Mouse (Mus musculus) thymus, postnatal 25 days (tissue): ENCODE measurements at regions not wholly inside any gene's neighbourhood (a gene's known extent, or its start where the extent isn't known, plus 50 kb on each side); places are given as distances from the start of the nearest gene placed in this dataset.

Experiments used
- DNase-seq: peaks from one replicate; pipeline ENCODE4 v3.0.0; 2022

DNA sequence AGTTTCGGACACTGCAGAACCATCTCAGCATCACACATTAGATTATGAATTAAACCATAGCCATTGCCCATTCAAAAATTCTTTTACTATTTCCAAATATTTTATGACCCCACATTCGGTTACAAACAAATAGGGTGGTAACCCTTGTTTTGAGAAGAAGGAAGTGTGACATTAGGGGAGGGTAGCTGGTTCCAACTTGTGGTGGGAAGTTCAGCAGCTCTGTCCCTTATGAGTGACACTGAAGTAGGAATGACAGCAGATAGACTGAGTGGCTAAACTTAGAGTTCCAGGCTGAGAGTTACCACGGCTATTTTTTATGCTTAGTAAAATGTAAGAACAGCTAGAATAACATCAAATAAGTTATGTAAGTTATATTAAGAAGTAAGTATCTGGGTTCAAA lies 257.1 kb upstream of the Pkn2 start:
- no peak for DNase-seq

- no peak for DNase-seq
Measured at GRCm38 (mm10) chr3:143134528-143134927, 252.7 kb upstream of the Pkn2 start.

- DNase-seq, result no peak
Measured at GRCm38 (mm10) chr3:143107733-143108291, 226.0 kb upstream of the Pkn2 start.

DNA sequence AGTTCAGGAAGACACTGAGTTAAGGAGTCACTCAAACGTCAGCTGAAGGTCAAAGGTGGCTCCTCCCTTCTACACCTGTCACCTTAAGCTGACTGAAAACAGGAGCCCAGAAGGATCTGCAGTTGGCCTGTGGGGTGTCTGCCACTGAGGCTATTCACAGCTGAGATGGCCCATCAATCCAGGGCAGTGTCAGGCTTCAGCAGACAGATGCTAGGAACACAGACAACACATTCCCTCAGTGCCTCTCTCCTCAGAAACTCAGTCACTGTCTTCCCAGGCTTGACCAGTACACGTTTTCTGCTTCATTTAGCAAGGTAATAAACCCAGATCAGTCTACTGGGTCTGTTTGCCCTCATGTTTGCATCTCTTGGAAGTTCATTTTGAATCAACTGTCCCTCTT lies 222.9 kb upstream of the Pkn2 start:
- DNase-seq, result no peak

DNA sequence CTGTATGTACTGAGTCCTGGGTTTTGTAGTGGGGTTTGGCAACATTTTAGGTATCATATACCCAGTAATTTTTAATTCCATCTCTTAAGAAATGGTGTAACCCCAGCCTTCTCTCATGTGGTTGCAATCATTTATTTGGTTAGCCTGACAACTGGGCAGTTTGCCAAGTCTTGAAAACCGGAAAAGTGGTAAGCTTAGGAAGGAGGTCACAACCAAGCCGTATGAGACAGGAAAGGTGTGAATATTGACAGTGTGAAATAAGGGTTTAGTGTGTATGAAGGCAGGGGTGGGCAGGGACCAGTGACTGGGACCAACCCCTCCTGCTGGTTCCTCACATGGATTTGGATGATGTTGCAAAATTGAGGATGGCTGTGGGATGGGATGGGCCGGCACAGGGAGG lies 221.5 kb upstream of the Pkn2 start:
- DNase-seq, result no peak

DNA sequence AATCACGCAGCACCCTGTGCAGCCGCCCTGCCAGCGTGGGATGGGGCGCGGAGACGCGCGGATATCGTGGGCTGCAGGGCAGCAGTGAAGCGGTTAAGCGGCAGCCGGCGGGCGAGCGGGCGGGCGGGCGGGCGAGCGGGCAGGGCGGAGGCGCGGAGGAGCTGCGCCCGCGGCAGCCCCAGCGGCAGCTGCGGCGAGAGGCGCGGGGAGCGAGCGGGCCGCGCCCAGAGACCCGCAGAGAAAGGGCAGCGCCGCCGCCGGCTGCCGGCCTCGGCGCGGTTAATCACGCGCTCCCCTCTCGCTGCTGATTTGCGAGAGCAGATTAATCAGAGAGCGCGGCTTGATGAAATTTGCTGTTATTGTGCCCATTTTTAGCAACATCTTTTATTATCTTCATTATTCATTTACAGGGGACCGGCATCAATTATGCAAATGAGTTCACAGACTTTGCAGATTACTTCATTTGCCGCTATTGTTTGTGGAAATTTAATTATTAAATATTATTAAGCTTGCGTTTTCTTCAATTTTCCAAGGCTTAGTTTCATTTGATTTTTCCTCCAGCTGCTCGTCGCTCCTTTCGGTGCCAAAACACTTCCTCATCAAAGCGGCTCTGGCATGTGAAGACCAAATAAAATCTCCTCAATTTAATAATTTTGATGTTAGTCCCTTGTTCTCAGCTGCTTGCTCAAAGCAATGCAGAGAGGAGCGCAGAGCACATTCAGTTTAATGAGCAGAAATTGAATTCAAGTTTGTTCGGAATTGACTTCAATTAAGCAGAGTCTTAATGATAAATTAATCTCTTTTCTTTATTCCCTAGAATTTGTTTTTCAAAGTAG lies 219.2 kb upstream of the Pkn2 start:
- no peak for DNase-seq

DNA sequence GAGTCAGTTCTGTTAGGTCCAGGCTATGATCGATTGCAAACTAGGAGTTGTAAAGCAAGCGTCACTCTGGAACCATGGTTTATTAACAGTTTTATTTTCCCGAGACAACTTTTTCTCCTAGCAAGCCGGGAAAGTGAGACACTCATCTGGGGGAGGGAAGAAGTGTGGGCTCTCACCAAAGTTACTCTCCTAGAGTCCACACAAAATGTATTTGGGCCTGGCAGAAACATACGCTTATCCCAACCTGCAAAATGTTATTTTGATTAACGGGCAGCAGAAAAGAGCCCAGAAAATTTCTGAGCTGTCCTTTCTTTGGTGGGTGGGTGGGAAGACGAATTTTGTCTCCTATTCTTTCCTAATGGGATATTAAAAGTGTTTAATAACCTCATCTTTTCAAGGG lies 218.4 kb upstream of the Pkn2 start:
- DNase-seq, result no peak

GRCm38 (mm10) chr3:143092206-143092605 lies 210.4 kb upstream of the Pkn2 start:
- DNase-seq, result no peak

GRCm38 (mm10) chr3:143090886-143091285 lies 209.1 kb upstream of the Pkn2 start:
- no peak for DNase-seq

DNA sequence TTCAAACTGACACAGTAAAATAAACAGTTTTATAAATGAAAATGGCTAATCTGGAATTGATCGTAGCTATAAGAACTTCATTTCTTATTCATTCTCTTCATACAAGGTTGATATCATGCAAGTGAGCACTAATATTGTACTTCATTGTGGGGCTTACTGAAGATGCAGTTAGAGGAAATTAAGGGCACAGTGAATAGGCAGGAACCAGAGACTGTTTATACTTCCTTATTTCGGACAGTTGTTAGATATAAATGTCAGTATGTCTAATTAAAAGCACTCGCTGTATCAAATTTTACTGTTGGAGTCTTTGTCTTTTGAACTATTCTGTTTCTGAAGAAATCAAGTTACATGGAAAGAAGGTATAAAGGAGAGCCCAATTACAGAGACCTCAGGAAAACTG lies 208.5 kb upstream of the Pkn2 start:
- DNase-seq, result no peak

- DNase-seq, result no peak
Measured at GRCm38 (mm10) chr3:143087786-143088185, 206.0 kb upstream of the Pkn2 start.

GRCm38 (mm10) chr3:143078310-143078709 lies 196.5 kb upstream of the Pkn2 start:
- DNase-seq, result no peak

DNA sequence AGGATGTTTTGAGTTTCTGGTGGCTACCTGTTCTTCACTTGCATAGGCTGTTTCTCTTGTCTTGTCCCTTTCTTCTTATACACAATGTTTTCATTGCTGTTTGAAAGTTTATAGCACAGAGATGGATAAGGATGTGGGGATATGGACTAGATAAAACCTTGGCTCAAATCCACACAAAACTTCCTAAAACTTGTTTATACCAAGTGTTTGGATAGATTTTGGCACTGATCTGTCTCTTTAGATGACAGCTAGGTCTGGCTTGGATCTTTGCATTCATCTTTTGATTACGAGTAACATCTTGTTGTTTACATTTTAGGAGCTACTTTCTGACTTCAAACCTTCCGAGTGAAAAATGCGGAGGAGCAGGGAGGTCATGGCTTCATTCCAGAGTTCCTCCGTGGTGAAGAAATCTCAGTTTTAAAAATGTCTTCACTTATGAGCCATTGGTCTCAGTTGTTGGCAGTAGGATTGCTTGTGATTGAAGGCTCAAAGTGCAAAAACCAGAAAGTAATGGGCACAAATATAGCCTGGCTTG lies 190.1 kb upstream of the Pkn2 start:
- DNase-seq, result no peak

GRCm38 (mm10) chr3:143054858-143055257 lies 173.1 kb upstream of the Pkn2 start:
- no peak for DNase-seq

DNA sequence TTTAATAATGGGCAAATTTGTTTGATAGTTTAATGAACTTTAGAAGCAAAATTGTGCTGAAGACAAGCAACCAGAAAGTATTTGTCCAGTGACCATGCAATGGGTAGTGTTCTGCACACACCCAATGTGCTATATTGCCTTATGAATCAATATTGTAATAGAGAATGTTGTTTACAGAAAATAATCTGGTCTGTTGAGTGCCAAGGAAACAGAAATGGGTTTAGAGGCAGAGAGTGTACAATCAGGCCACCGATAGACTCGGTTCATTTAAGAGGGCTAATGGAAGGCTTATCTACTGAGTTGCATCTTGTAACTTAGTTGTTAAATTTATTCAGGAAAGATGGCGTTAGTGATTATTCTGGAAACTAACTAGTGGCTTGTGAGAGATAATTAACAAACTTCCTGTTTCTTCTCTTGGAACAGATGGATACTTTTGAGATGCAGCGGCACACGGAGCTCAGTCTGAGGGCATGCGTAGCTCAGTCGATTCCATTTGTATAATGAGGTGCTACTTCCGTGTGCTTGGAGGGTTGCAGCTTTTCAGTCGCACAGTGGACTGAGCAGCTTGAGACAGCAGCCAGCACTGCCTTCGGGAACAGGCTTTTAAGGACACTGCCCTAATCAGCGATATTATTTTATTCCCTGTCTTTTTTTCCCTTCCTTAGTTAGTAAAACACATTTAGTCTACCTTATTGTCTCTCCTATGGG lies 171.6 kb upstream of the Pkn2 start:
- no peak for DNase-seq

DNA sequence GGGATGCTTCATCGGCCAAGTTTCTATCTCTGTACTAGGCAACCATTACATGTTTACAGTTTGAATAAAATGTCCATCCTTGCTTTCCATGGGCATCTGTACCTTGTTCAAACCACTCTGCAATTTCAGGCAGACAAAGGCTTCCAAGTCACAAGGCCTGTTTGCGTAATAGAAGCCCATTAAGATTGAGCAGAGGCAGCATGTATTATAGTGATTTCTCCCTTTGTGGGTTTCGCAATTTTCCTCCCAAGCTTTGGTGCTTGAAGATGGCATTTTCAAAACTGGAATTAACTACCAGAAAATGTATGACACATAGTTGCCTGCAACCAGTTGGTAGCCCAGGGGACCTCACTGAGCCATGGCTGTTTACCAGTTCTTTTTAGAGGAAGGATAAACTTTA lies 158.9 kb upstream of the Pkn2 start:
- no peak for DNase-seq

DNA sequence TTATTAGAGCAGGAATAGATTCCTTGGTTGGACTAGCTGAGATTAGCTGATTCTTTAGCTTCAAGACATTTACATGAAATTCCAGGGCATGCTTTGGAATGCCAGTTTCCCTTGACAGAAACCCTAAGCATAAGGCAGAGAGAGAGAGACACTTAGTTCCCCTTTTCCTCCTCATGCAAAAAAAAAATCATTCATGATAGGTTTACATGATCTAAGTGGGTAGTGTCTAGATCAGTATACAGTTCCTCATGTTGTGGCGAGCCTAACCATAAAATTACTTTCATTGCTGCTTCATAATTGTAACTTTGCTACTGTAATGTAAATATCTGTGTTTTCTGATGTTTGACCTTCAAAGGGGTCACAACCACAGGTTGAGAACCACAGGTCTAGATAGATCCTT lies 154.3 kb upstream of the Pkn2 start:
- DNase-seq, result no peak

DNA sequence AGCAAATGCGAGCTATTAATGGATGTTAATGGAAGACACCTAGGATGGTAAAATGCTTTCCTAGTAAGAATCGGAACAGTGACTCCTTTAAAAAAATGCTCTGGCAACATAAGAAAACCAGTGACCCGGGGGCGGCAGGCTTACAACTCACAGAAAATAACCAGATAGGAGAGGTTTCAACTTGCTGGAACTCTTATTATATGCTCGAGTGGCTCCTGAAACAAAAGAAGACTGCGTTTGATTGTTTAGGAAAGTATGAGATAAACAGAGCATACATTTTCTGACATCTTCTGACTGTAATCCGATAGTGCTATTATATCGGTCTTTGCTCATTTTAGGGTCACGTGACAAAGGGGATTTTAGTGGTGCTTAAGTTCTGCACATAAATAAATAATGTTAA lies 152.8 kb upstream of the Pkn2 start:
- no peak for DNase-seq

DNA sequence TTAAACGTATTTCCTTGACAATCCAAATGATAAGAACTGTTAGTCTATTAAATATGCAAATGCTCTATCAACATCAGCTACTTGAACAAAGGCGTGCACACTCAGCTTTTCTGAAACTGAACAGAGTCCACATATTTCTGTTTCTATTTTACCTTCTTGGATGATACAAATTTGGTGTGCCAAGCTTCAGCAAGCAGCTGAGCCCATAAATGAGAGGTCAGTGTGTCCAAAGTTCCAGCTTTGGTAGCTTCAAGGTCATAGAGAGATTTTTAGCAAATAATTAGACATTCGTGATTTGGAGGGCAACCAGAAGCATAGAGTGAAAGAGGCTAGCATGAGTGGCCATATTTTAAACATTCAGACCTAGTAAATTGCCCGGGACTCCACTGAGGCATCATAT lies 140.7 kb upstream of the Pkn2 start:
- DNase-seq, result no peak

DNA sequence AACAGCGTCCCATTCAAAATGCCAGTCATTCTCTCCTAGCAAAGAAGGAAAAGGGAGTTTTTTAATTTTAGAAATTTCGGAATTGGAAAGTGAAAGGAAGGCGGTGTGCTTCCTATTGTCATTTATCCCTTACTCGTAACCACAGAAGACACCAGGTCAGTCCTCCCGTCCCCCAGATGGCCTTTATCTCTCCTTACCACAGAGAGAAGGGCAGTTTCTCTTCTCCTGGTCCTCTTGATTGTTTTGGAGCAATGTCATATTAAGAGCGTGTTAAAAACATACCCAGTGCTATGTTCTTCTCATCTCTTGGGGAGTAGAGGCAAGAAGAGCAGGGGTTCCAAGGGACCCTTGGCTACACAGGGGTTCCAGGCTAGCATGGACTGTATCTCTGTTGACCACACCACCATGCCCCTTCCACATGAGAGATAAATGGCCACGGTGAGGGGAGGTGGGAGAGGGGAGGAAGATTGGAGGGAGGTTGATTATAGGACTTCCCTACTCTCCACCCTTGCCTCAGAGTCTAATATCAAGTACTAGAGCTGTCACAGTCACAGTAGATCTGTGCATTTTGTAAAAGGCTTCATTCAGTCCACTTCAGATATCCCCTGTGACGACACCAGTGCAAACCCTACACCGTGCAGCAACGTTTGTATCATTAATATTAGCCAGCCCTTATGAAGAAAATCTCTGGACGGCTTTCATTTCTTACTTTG lies 139.5 kb upstream of the Pkn2 start:
- no peak for DNase-seq

DNA sequence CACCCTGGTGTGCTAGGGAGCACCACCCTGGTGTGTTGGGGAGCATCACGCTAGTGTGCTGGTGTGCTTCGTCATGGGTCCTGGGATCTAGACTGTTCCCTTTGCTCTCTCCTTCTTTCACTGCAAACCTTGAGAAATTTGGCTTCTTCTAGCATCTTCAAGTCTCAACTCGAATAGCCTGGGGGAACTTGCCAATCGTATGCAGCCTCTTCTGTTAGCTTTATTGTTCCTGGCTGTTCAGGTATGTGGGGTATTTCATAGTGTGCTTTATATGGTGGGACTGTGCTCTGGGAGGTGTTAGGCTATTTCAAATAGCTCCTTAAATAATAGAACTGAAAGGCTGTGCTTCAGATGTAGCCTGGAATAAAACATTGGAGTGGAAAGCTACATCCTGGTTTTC lies 135.7 kb upstream of the Pkn2 start:
- DNase-seq, result no peak

GRCm38 (mm10) chr3:143016758-143017157 lies 135.0 kb upstream of the Pkn2 start:
- no peak for DNase-seq

GRCm38 (mm10) chr3:143014421-143014820 lies 132.6 kb upstream of the Pkn2 start:
- peak; percentile 30 for DNase-seq
